13 mouse cellular contexts compared by ENCODE assay signal in genomic region chr7:113076243-113076642, GRCm38 (mm10).
"Had no signal": no experiment of that assay in that cellular context is flagged by ENCODE, and none has a peak within 500 bp of the region (broad histone marks: within the 10 kb centered on the region; RNA-seq: fewer than 3 reads in every experiment).

No protein-coding gene starts in this region.

- H3K27me3 ChIP-seq: liver, embryonic 15.5 days had no signal

- H3K4me3 ChIP-seq: left cerebral cortex, adult 2 months; limb, embryonic 10.5 days; liver, embryonic 15.5 days; midbrain, embryonic 10.5 days; myocyte had no signal

- H3K9me3 ChIP-seq: limb, embryonic 10.5 days; liver, embryonic 15.5 days; midbrain, embryonic 10.5 days had no signal

- H3K36me3 ChIP-seq: limb, embryonic 10.5 days; liver, embryonic 15.5 days; midbrain, embryonic 10.5 days had no signal

- H3K9ac ChIP-seq: liver, embryonic 15.5 days; lung, embryonic 14.5 days had no signal

- DNase-seq: kidney, postnatal 25 days; lung, embryonic 14.5 days; lung, postnatal 10 days; lung, postnatal 4 days; midbrain, embryonic 14.5 days; thymus, postnatal 4 days had no signal

- H3K4me1 ChIP-seq: liver, embryonic 15.5 days had no signal

- H3K27ac ChIP-seq: left cerebral cortex, adult 2 months; limb, embryonic 10.5 days; liver, embryonic 15.5 days; midbrain, embryonic 10.5 days; stomach, postnatal 0 days had no signal

- H3K4me2 ChIP-seq: liver, embryonic 11.5 days; liver, embryonic 15.5 days; lung, embryonic 14.5 days had no signal
